Mouse (Mus musculus): ENCODE measurements around the gene Ddx59. TPM values are rescaled to one million over a fixed set of nuclear protein-coding genes. Genes with fewer than 3 reads are reported as not detected.

Ddx59 gene
- total RNA-seq, 2 experiments from 2014 or later, result 7.5 to 8.3 TPM

DNA sequence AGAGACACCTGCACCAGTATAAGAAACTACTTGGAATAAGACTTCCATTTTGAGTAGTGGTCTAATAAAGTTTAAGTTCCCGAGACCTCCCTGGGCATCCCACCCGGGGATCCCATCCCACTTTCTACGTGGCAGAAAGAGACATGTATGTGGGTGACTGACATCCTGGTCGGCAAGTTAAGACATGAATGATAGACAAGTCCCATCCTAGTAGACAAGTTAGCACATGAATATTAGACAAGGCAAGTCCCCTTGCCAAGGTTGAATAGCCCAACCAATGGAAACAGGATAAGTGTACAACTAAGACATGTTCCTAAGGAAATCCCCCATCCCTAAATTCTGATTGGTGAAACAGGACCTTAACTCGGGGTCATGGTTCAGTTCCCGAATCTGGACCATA, 34.5 kb downstream of the Ddx59 start:
- no peak for DNase-seq

GRCm38 (mm10) chr1:136450206-136450605, 35.1 kb downstream of the Ddx59 start:
- no peak for DNase-seq

- no peak for DNase-seq
Measured at GRCm38 (mm10) chr1:136452421-136452820, 37.4 kb downstream of the Ddx59 start.

DNA sequence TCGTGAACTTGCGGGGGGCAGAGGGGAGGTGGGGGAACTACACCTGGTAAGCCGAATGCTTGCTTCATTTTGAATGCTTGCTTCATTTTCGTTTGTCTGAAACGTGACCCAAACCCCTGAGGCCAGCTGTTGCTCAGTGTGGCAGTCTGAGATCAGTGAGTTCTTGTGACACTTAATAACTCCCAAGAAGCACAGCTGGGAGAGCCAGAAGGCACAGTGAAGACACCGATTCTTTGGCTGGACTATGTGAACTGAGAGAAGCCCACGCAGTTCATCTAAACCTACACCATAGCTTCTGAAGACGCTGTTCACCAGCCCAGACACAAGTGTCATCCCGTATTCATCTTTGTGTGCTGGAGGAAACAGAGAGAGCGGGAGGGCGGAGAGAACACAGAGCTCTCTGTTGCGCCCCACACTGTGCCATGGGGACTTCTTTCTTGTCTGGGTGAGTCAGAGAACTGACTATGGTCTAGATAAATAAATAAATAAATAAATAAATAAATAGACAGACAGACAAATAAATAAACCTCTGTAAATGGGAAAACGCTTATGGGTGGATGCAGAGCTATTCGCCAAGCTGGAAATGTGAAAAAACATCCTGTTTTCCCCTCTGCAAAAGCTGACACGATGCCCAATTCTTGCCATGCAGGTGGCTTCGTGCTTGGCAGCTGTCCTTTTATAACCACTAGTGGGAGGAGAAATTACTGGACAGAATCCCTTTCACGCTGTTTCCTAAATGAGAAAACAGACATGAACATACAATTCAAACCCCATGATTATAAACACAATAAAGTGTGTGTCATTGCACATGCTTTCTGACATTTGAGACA, 40.9 kb downstream of the Ddx59 start:
- DNase-seq, result peak; percentile 24 to 35

DNA sequence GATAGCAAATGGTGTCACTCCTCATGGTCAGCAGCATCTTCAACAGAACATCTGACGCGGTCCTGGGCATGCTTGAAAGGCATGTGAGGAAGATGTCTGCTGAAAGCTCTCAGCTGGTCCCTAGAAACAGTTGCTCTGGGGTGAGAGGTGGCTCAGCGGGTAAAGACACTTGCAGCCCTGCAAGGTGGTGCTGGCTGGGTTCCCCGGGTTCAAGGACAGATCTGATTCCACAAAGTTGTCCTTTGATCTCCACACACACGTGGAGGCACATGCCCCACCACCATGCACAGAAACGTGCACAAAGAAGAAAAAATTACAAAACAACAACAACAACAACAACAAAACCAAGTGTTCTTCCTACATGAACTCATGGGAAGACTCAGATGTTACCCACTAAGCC, 41.7 kb downstream of the Ddx59 start:
- no peak for DNase-seq

DNA sequence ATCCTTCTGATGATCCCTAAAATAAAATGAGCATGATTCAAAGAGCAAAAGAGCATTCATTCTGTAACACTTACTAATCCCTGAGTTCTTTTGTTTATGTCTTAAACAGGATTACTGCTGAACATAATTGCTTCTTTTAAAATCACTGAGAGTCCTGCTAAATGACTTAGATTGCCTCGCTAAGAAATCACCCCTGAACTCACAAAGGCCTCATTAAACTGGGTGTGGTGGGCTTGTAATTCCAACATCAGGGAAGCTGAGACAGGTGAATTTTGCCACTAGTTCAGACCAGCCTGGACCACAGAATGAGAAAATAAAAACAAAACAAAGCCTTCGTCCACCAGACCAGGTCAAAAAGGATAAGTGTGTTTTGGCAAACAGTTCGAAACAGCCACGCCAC, 42.3 kb downstream of the Ddx59 start:
- no peak for DNase-seq

DNA sequence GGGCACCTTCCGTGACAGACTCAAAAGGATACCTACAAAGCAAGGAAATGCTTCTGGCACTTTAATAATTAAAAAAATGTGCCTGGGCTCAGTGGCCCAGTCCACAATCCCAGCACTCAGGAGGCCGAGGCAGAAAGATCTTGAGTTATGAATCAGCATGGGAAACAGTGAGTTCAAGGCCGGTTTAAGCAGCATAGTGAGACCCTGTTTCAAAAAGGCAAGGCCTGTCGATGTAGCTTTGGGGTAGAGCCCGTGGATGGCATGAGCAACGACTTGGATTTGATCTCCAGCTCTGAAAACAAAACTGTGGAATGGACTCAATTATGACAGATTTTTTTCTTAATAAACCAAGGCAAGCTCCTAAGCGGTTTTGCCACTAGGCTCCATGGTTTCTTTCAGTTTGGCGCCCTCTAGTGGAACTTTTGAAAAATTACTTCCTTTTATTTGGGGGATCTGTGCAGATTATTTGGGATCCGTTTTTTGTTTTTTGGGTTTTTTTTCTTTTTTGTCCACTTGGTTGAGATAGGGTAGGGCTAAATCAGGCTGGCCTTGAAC, 43.7 kb downstream of the Ddx59 start:
- no peak for DNase-seq

DNA sequence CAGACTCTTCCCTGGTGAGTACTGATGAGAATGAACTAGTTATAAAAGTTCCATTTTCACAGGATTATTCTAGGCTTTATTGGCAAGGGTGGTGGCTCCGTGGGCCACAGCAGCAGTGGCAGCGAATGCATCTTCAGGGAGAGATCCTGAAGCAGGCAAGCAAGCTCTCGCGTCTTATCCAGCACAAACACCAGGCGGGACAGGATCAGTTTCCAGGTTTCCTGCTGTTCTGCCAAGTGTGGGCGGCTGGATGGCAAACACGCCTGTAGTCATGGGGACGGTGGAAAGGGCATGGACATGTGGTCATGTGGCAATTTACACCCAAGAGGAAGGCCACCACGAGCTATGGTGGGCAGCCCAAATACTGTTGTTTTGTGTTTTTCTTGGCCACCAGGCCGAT, 47.4 kb downstream of the Ddx59 start:
- DNase-seq, result no peak

DNA sequence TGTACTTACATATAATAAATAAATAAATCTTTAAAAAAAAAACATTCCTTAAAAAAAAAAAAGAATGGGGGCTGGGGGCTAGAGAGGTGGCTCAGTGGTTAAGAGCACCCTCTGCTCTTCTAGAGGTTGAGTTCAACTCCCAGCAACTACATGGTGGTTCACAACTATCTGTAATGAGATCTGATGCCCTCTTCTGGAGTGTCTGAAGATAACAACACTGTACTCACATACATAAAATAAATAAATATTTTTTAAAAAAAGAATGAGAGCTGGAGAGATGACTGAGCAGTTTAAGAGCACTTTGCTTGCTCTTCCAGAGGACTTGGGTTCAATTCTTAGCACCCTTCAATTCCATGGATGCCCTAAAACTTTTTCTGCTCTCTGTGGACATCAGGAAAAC, 50.1 kb downstream of the Ddx59 start:
- no peak for DNase-seq

DNA sequence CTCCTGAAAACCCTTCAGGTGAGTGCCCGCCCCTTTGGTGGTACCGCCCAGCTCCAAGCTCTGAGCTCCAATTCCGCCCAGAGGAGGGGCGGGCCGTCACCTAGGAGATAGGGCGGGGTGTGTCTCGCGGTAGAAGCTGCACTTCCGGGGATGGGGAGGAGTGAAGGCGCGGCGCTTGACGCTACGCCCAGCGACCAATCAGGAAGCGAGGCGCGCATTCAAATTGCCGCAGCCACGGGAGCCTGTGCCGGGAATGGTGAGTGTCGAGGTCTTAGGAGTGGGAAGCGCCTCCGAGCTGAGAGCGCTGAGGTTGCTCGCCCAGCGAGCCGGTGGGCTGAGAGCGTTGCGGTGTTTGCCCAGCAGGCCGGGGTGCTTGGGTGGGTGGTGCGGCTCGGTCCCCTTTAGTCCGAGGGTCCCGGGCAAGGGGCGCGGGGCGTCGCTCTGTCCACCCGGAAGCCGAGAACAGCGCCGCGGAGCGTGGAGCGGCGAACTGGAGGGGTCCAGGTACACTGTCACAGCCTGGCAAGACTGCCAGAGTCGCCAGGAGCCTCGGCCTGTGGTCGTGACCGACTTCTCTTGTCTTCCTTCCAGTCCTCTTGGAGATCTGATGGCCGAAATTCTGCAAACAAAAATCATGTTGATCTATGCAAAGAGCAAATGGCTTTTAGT, 51.2 kb downstream of the Ddx59 start, which contains the start of gene Kif14:
Gene Kif14, plus strand, starts transcription at position 201 of the 669 bp plus-strand sequence.
- peak; percentile 86 to 89 for DNase-seq

- DNase-seq, result no peak
Measured at GRCm38 (mm10) chr1:136469408-136469807, 54.3 kb downstream of the Ddx59 start.

- DNase-seq, result no peak
Measured at GRCm38 (mm10) chr1:136470471-136470870, 55.4 kb downstream of the Ddx59 start.

Other genes with a start within 250 kb of the Ddx59 start
- gene Mroh3, start 202.4 kb upstream of the Ddx59 start, total RNA-seq (2021), result 1 to 10 TPM; 1.4 to 1.6 TPM
- 1 to 10 TPM; 3.3 to 4.3 TPM for gene Inava, start 181.0 kb upstream of the Ddx59 start, total RNA-seq (2021)
- 1 to 10 TPM; 5.1 to 6.0 TPM for gene Gpr25, start 154.4 kb upstream of the Ddx59 start, total RNA-seq (2021)
- 100 to 1,000 TPM; 136 to 142 TPM for gene Camsap2, start 69.2 kb upstream of the Ddx59 start, total RNA-seq (2021)
- under 1 TPM; 0.20 to 0.25 TPM for gene Kif14, start 51.1 kb downstream of the Ddx59 start, total RNA-seq (2021)
- gene Zfp281, start 209.6 kb downstream of the Ddx59 start, total RNA-seq (2021), result 10 to 100 TPM; 33.3 to 34.5 TPM

All from layer of hippocampus, postnatal 36 days (tissue).